Mouse (Mus musculus) c-Kit-positive CD71-negative TER-119-negative erythroid progenitor cells, embryonic 14.5 days (primary cell): ENCODE measurements around the gene Mblac1.
"Not testable (repeated sequence)": the region's sequence is repeated elsewhere in the genome, so short reads cannot be mapped to it uniquely, and the experiment has no call there.

Source experiments
- DNase-seq: peaks from one replicate; pipeline ENCODE4 v3.0.0-alpha.2; 2013; ENCODE audit warnings: low read depth

The Mblac1 gene

GRCm38 (mm10) chr5:138216632-138217031 lies 22.5 kb downstream of the Mblac1 start:
- not testable (repeated sequence) for DNase-seq

- DNase-seq, result no peak
These were observed 25.8 kb downstream of the Mblac1 start for GRCm38 (mm10) chr5:138219864-138220263.

- peak; percentile 91 for DNase-seq
These were observed 28.0 kb downstream of the Mblac1 start for GRCm38 (mm10) chr5:138222111-138222510.

GRCm38 (mm10) chr5:138223287-138223686 lies 29.2 kb downstream of the Mblac1 start:
- DNase-seq, result no peak

GRCm38 (mm10) chr5:138225700-138226099 lies 31.6 kb downstream of the Mblac1 start, which contains the start of gene Nxpe5:
Nxpe5 (plus strand) TSS chr5:138225898.
- DNase-seq, result no peak

- DNase-seq, result no peak
These were observed 32.4 kb downstream of the Mblac1 start for GRCm38 (mm10) chr5:138226491-138226890.

GRCm38 (mm10) chr5:138227367-138227766 lies 33.3 kb downstream of the Mblac1 start:
- peak; percentile 71 for DNase-seq

GRCm38 (mm10) chr5:138228026-138228425 lies 33.9 kb downstream of the Mblac1 start:
- DNase-seq, result peak; percentile 44

- no peak for DNase-seq
These were observed 35.4 kb downstream of the Mblac1 start for GRCm38 (mm10) chr5:138229511-138229910.

- DNase-seq, result no peak
These were observed 39.7 kb downstream of the Mblac1 start for GRCm38 (mm10) chr5:138233778-138234177.

GRCm38 (mm10) chr5:138234224-138234623 lies 40.1 kb downstream of the Mblac1 start:
- DNase-seq, result no peak

GRCm38 (mm10) chr5:138241511-138241910 lies 47.4 kb downstream of the Mblac1 start:
- DNase-seq, result no peak
